Mouse (Mus musculus): Measurements from ENCODE around the gene Apobec2. TPM values are rescaled to one million over a fixed set of nuclear protein-coding genes. Genes with fewer than 3 reads are reported as not detected.
A peak's percentile ranks its signal among the peaks of the same experiment; 100 is the strongest.

Gene Apobec2
- polyA plus RNA-seq, 1 experiment from 2014 or later: 7.2 TPM

DNA sequence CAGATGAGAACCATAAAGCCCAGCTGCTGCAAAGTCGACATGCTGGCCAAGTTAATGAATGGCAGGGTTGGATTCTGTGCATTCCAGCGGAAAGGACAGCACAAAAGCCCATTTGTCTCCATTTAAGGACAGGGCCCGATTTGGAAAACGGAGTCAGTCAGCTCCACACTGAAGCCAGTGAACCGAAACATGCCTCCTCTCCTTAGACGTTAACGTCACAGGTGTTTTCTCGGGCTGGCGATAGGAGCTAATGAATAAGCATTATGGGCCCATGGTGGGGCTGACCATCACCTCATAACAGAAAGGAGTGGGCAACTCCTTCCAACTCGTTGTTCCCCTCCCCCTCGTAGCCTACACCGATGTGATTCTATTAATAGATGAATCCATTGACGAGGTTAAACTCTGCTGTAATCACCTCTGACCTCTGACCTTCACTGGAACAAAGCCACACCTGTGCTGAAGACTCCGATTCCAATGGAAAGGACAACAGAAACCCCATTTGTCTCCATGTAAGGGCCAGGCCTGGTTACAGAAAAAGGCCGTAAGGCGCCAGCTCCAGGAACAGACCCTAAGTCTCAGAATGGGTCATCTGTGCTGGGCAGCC, 10.9 kb upstream of the Apobec2 start:
- H3K9ac ChIP-seq (ENCODE audit: low read length): no peak overlapping the region
- no peaks in the 10 kb centered on the region for H3K9me3 ChIP-seq (ENCODE audit: control insufficient read depth, low read length)
- no peaks in the 10 kb centered on the region for H3K36me3 ChIP-seq (ENCODE audit: control insufficient read depth, insufficient read depth, low read length)
- H3K4me2 ChIP-seq (replicated peaks; ENCODE audit: low read depth): no peak overlapping the region
- no peaks in the 10 kb centered on the region for H3K4me1 ChIP-seq (replicated peaks; ENCODE audit: control insufficient read depth, insufficient read depth)
- 71% methylated on average over 16 of the region's 16 CpGs for WGBS
- ATAC-seq (ENCODE audit: low FRiP score, low TSS enrichment): no peak
- TF ChIP-seq EP300 (optimal IDR thresholded peaks at IDR 0.05) (no peak), CTCF (IDR thresholded peaks at IDR 0.05; ENCODE audit: low read depth) (no peak)
- H3K4me3 ChIP-seq (ENCODE audit: low read depth, low read length): no peak overlapping the region
- H3K27me3 ChIP-seq (ENCODE audit: control insufficient read depth, insufficient read depth, low read length): no peaks in the 10 kb centered on the region
- H3K27ac ChIP-seq (replicated peaks): no peak overlapping the region
- no peak for DNase-seq (ENCODE audit: low spot score)

DNA sequence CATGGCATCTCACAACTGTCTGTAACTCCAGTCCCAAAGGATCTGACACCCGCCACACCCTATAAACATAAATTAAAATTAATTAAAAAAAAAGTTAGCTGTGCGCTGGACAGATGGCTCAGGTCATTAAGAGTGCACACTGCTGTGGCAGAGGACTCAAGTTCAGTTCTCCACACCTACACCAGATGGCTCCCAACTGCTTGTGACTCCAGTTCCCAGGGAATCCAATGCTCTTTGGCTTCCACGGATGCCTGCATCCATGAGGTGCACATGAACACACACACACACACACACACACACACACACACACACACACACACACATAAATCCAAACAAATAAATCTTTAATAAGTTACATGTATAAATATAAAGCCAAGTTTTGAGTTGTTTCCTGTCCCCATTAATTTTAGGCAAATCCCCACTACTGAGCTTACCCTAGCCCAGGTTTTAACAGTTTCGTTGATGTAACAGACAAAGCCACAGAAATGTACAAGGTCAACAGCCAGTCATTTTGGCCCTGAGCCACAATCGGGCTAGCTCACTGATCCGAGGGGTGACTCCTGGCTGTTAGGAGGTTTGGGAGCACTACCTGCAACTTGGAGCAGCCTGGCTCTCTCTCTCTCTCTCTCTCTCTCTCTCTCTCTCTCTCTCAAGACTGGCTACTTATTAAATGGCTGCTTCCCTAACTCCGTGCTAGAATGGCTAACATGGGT, 10.2 kb upstream of the Apobec2 start:
- no peak for ATAC-seq (ENCODE audit: low FRiP score, low TSS enrichment)
- DNase-seq (ENCODE audit: low spot score): no peak
- Histone ChIP-seq H3K4me1 (replicated peaks; ENCODE audit: control insufficient read depth, insufficient read depth) (no peaks in the 10 kb centered on the region), H3K27ac (replicated peaks) (no peak overlapping the region), H3K27me3 (ENCODE audit: control insufficient read depth, insufficient read depth, low read length) (no peaks in the 10 kb centered on the region), H3K36me3 (ENCODE audit: control insufficient read depth, insufficient read depth, low read length) (no peaks in the 10 kb centered on the region), H3K4me3 (ENCODE audit: low read depth, low read length) (no peak overlapping the region), H3K9me3 (ENCODE audit: control insufficient read depth, low read length) (no peaks in the 10 kb centered on the region), H3K9ac (ENCODE audit: low read length) (no peak overlapping the region), H3K4me2 (replicated peaks; ENCODE audit: low read depth) (no peak overlapping the region)
- WGBS: 65% methylated on average over 7 of the region's 7 CpGs
- TF ChIP-seq CTCF (IDR thresholded peaks at IDR 0.05; ENCODE audit: low read depth) (peak; percentile 38), EP300 (optimal IDR thresholded peaks at IDR 0.05) (no peak)

DNA sequence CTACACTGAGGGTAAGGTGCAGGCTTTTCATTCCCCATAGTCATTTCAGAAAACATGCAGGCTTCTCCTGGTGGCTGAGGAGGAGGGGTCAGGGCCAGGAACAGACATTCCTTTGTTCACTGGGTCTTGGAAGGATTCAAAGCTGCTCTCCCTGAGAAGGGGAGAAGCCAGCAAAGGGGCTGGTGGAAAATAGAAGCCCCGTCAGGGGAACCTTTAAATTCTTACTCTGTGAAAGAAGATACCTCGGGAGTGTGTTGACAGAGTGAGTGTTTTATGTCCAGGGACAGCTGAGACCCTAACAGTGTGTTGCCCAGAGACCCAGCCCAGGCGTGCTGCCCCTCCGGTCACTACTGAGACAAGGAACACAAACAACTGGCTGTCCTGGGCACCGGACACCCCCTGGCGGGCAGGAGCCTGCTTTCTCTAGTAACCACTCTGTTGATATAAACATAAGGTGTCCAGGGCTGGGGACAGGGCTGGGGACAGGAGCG, 4.7 kb upstream of the Apobec2 start:
- no peak overlapping the region for H3K9ac ChIP-seq (ENCODE audit: low read length)
- ATAC-seq (ENCODE audit: low FRiP score, low TSS enrichment): peak; percentile 25; the same call in 1 of the 2 replicates

DNA sequence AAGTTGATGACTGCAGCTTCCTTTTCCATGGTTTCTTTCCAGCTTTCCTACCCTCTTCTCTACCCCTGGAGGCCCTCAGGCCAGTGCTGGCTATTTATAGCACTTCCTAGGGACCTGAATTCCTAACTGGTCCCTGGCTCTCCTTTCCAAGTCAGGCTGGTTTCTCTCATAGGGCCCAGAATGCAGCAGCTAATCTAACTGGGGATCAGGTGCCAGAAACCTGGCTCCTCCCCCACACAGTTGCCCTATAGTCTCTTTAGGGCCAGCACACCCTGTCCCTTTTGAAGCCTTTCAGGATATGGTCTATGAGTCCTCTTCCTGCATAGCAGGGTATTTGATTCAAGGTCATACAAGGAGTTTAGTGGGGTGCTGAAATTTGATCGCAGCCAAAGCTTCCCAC, 3.8 kb upstream of the Apobec2 start:
- Histone ChIP-seq H3K4me2 (replicated peaks; ENCODE audit: low read depth) (no peak overlapping the region), H3K27ac (replicated peaks) (peak overlapping the region; percentile 74), H3K27me3 (ENCODE audit: control insufficient read depth, insufficient read depth, low read length) (no peaks in the 10 kb centered on the region), H3K9me3 (ENCODE audit: control insufficient read depth, low read length) (no peaks in the 10 kb centered on the region), H3K9ac (ENCODE audit: low read length) (no peak overlapping the region), H3K4me3 (ENCODE audit: low read depth, low read length) (no peak overlapping the region), H3K36me3 (ENCODE audit: control insufficient read depth, insufficient read depth, low read length) (no peaks in the 10 kb centered on the region), H3K4me1 (replicated peaks; ENCODE audit: control insufficient read depth, insufficient read depth) (peaks cover 2% of the 10 kb centered on the region; the same call in 1 of the 2 replicates)
- peak; percentile 14; the same call in 1 of the 2 replicates for ATAC-seq (ENCODE audit: low FRiP score, low TSS enrichment)
- no peak for TF ChIP-seq EP300 (optimal IDR thresholded peaks at IDR 0.05)
- no peak for TF ChIP-seq CTCF (IDR thresholded peaks at IDR 0.05; ENCODE audit: low read depth)
- DNase-seq (ENCODE audit: low spot score): no peak
- WGBS: 59% methylated on average over 1 of the region's 1 CpGs

More for the DNA sequence above, 4.7 kb upstream of the Apobec2 start:
- Histone ChIP-seq H3K9me3 (ENCODE audit: control insufficient read depth, low read length) (no peaks in the 10 kb centered on the region), H3K4me2 (replicated peaks; ENCODE audit: low read depth) (no peak overlapping the region), H3K4me1 (replicated peaks; ENCODE audit: control insufficient read depth, insufficient read depth) (no peaks in the 10 kb centered on the region), H3K27ac (replicated peaks) (peak overlapping the region; percentile 53), H3K27me3 (ENCODE audit: control insufficient read depth, insufficient read depth, low read length) (no peaks in the 10 kb centered on the region), H3K4me3 (ENCODE audit: low read depth, low read length) (no peak overlapping the region), H3K36me3 (ENCODE audit: control insufficient read depth, insufficient read depth, low read length) (no peaks in the 10 kb centered on the region)
- DNase-seq (ENCODE audit: low spot score): peak; percentile 56
- TF ChIP-seq CTCF (IDR thresholded peaks at IDR 0.05; ENCODE audit: low read depth) (peak; percentile 61), EP300 (optimal IDR thresholded peaks at IDR 0.05) (no peak)
- 27% methylated on average over 7 of the region's 7 CpGs for WGBS

DNA sequence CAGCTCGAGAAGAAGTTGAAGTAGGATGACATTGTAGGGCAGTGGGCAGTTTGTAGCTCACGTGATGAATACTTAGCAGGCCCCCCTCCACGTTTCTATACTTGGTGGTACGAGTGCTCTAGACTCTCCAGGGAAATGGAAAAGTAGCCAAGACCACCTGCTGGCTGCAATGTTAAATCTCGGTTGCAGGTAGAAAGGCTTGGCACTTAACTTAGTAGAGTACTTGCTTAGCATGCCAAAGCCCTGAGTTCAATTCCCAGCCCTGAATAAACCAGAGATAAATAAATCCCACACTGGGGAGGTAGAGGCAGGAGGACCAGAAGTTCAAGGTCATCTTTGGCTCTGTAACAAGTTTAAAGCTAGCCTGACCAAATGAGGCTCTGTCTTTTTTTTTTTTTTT, 1.7 kb upstream of the Apobec2 start:
- 85% methylated on average over 5 of the region's 5 CpGs for WGBS
- no peak overlapping the region for H3K9ac ChIP-seq (ENCODE audit: low read length)
- DNase-seq (ENCODE audit: low spot score) (no peak), ATAC-seq (ENCODE audit: low FRiP score, low TSS enrichment) (no peak)
- H3K4me3 ChIP-seq (ENCODE audit: low read depth, low read length): no peak overlapping the region
- H3K4me2 ChIP-seq (replicated peaks; ENCODE audit: low read depth): no peak overlapping the region
- H3K4me1 ChIP-seq (replicated peaks; ENCODE audit: control insufficient read depth, insufficient read depth): peaks cover 5% of the 10 kb centered on the region
- no peaks in the 10 kb centered on the region for H3K36me3 ChIP-seq (ENCODE audit: control insufficient read depth, insufficient read depth, low read length)
- TF ChIP-seq CTCF (IDR thresholded peaks at IDR 0.05; ENCODE audit: low read depth) (no peak), EP300 (optimal IDR thresholded peaks at IDR 0.05) (no peak)
- H3K27me3 ChIP-seq (ENCODE audit: control insufficient read depth, insufficient read depth, low read length): no peaks in the 10 kb centered on the region
- no peak overlapping the region for H3K27ac ChIP-seq (replicated peaks)
- no peaks in the 10 kb centered on the region for H3K9me3 ChIP-seq (ENCODE audit: control insufficient read depth, low read length)

Data from stomach, postnatal 0 days (tissue).